Mouse (Mus musculus): ENCODE measurements around the gene Rgl3. TPM values are rescaled to one million over a fixed set of nuclear protein-coding genes. Genes with fewer than 3 reads are reported as not detected.

The Rgl3 gene
- polyA plus RNA-seq, 1 experiment from 2014 or later = 1.8 TPM

DNA sequence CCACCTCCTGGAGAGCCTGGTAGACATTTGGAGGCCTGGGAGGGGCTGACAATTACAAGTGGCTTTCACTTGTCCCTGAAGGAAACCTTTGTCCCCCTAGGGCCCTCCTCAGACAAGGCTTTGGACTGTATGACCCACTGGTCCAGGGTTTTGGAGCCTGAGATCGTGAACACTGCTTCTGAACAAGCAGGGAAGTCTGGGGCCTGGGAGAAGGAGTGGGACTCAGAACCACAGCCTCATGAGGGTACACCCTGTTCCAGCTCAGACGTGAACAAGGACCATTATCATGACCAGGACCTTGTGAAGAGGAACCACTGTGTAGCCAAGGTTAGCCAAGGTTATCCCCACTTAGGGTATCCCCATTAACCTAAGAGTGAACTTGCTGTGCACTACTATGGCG is 60.0 kb downstream of the Rgl3 start:
- ATAC-seq (ENCODE audit: insufficient number of reproducible peaks, low FRiP score, low TSS enrichment, low read depth) = no peak
- Histone ChIP-seq H3K4me3 (replicated peaks) (no peak overlapping the region), H3K36me3 (peaks cover 4% of the 10 kb centered on the region; the same call in 1 of the 2 replicates), H3K27ac (replicated peaks) (no peak overlapping the region), H3K4me2 (replicated peaks) (no peak overlapping the region), H3K9me3 (replicated peaks) (no peaks in the 10 kb centered on the region), H3K27me3 (no peaks in the 10 kb centered on the region), H3K9ac (no peak overlapping the region), H3K4me1 (peaks cover 16% of the 10 kb centered on the region)
- WGBS = 82% methylated on average over 3 of the region's 3 CpGs

DNA sequence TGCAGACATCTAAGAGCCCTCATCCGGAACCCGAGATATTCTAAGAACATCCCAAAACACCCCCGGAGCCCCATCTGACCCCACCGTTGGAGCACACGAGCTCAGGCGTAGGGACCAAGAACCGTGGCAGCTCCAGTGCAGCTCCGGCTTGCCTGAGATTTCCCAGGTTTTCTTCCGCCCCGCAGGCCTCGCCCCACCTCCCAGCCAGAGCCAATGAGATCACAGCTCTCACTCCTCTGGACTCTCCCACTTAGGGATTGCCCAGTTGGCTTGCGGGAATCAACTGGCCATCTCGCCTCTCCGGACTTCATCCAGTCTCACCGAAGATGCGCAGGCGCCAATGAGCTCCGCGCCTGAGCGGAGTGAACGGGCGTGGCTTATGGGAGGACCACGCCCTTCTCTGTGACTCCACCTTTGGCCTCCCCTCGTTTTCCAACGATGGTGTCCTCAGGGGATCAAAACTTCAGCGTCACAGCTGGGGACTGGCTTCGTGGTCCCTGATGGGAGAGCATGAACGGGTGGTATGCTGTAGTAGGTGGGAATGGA is 62.0 kb downstream of the Rgl3 start, which contains the start of the genes Ccdc159 and Tmem205:
TSS of gene Ccdc159 (plus strand) at position 264 of the 546 bp plus-strand sequence.
TSS of gene Tmem205 (minus strand) at position 349 of the 546 bp plus-strand sequence.
- ATAC-seq (ENCODE audit: insufficient number of reproducible peaks, low FRiP score, low TSS enrichment, low read depth) = peak; percentile 94
- Histone ChIP-seq H3K9me3 (replicated peaks) (no peaks in the 10 kb centered on the region), H3K9ac (peak within 1 kb of the TSS; percentile 45), H3K36me3 (peaks cover 4% of the 10 kb centered on the region; the same call in 1 of the 2 replicates), H3K4me3 (replicated peaks) (peak within 1 kb of the TSS; percentile 54), H3K27ac (replicated peaks) (peak within 1 kb of the TSS; percentile 49), H3K4me2 (replicated peaks) (peak within 1 kb of the TSS; percentile 63), H3K4me1 (peaks cover 21% of the 10 kb centered on the region), H3K27me3 (no peaks in the 10 kb centered on the region)
- WGBS = under 1% methylated on average over 28 of the region's 28 CpGs

DNA sequence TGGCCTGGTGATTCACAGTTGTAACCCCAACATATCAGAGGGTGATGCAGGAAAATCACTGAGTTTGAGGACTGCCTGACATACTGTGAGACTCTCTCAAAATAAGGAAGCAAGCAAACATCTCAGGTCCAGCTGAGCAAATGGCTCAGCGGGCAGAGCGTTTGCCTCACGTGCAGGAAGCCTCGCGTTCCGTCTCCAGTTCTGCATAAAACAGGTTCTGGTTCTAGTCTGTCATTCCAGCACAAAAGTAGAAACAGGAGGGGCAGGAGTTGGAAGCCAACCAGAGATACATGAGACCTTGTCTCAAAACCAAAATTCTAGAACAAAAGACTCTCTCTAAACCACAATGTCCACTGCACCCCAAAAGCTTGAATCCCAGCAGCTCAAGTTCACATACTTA is 62.5 kb downstream of the Rgl3 start:
- peak overlapping the region; percentile 63 for H3K4me2 ChIP-seq (replicated peaks)
- peak overlapping the region; percentile 54 for H3K4me3 ChIP-seq (replicated peaks)
- peak overlapping the region; percentile 49 for H3K27ac ChIP-seq (replicated peaks)
- ATAC-seq (ENCODE audit: insufficient number of reproducible peaks, low FRiP score, low TSS enrichment, low read depth) = no peak
- H3K9me3 ChIP-seq (replicated peaks) = no peaks in the 10 kb centered on the region
- no peaks in the 10 kb centered on the region for H3K27me3 ChIP-seq
- WGBS = 2% methylated on average over 6 of the region's 6 CpGs
- H3K9ac ChIP-seq = peak overlapping the region; percentile 45
- H3K4me1 ChIP-seq = peaks cover 21% of the 10 kb centered on the region
- peaks cover 4% of the 10 kb centered on the region; the same call in 1 of the 2 replicates for H3K36me3 ChIP-seq

DNA sequence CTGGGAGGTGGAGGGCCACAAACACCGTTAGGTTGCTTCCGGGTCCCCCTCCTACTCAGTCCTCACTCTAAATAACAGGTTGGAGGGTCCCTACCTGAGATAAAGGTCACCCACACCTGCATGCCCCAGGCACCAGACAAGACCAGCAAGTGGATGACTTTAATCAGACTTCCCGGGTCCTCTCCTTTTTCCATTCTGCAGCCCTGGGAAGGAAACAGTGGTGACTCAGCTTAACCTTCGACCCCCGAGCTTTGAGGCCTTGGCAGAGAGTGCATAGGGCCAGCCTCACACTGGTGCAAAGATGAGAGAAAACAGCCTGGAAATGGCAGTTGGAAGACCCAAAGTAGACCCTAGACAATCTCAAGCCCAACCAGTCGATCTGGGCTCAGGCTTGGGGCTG is 63.1 kb downstream of the Rgl3 start:
- H3K4me2 ChIP-seq (replicated peaks) = peak overlapping the region; percentile 63
- no peaks in the 10 kb centered on the region for H3K9me3 ChIP-seq (replicated peaks)
- no peak for ATAC-seq (ENCODE audit: insufficient number of reproducible peaks, low FRiP score, low TSS enrichment, low read depth)
- H3K27me3 ChIP-seq = no peaks in the 10 kb centered on the region
- H3K27ac ChIP-seq (replicated peaks) = no peak overlapping the region
- WGBS = 75% methylated on average over 6 of the region's 6 CpGs
- H3K4me1 ChIP-seq = peaks cover 21% of the 10 kb centered on the region
- peaks cover 4% of the 10 kb centered on the region; the same call in 1 of the 2 replicates for H3K36me3 ChIP-seq
- H3K9ac ChIP-seq = no peak overlapping the region
- H3K4me3 ChIP-seq (replicated peaks) = peak overlapping the region; percentile 54

DNA sequence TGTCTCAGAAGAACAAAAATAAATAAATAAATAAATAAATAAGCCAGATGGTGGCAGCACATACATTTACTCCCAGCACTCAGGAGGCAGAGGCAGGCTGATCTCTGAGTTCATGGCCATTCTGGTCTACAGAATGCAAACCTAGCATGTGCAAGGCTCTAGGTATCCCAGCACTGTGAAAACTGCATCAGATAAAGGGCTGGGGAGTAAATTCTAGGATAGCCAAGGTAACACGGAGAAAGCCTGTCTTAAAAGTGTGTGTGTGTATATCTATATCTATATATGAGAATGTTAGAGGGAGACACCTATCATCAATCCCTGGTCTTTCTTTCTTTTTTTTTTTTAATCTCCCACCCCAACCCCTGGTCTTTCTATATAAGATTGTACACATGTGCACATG is 63.7 kb downstream of the Rgl3 start:
- Histone ChIP-seq H3K27me3 (no peaks in the 10 kb centered on the region), H3K27ac (replicated peaks) (no peak overlapping the region), H3K9ac (no peak overlapping the region), H3K9me3 (replicated peaks) (no peaks in the 10 kb centered on the region), H3K36me3 (peaks cover 4% of the 10 kb centered on the region; the same call in 1 of the 2 replicates), H3K4me1 (peaks cover 21% of the 10 kb centered on the region), H3K4me2 (replicated peaks) (no peak overlapping the region), H3K4me3 (replicated peaks) (no peak overlapping the region)
- 97% methylated on average over 1 of the region's 1 CpGs for WGBS
- no peak for ATAC-seq (ENCODE audit: insufficient number of reproducible peaks, low FRiP score, low TSS enrichment, low read depth)

DNA sequence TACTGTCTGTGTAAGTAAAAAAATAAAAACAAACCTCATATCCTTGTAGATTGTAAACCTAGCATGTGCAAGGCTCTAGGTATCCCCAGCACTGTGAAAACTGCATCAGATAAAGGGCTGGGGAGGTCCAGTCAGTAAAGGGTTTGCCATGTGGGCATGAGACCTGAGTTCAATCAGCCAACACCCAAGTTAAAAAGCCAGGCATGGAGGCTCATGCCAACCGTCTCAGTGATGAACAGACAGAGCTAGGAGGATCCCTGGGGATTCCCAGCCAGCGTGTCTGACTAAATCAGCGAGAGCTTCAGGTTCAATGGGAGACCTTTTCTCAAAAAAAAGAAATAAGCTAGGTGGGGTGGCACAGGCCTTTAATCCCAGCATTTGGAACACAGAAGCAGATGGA is 64.2 kb downstream of the Rgl3 start:
- Histone ChIP-seq H3K9me3 (replicated peaks) (no peaks in the 10 kb centered on the region), H3K4me1 (peaks cover 21% of the 10 kb centered on the region), H3K9ac (no peak overlapping the region), H3K27me3 (no peaks in the 10 kb centered on the region), H3K27ac (replicated peaks) (no peak overlapping the region), H3K36me3 (peaks cover 4% of the 10 kb centered on the region; the same call in 1 of the 2 replicates), H3K4me2 (replicated peaks) (no peak overlapping the region), H3K4me3 (replicated peaks) (no peak overlapping the region)
- ATAC-seq (ENCODE audit: insufficient number of reproducible peaks, low FRiP score, low TSS enrichment, low read depth) = no peak
- 83% methylated on average over 3 of the region's 3 CpGs for WGBS

DNA sequence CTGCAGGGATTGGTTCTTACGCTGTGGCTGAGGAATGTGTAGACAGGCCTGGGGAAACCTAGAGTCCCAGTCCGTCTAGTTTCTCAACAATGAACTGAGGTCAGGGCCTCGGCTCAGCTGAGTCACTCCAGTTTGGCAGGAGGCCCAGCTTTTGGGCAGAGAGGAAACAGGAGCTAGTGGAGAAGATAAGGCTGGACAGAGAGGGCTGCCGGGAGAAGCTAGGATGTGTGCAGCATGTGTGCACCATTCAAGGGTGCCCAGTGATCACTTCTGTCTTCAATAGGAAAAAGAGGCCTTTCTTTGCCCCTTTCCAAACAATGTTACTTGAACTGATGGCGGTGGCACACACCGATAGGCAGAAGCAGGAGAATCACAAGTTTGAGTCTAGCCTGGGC is 65.2 kb downstream of the Rgl3 start:
- Histone ChIP-seq H3K27me3 (no peaks in the 10 kb centered on the region), H3K9me3 (replicated peaks) (no peaks in the 10 kb centered on the region), H3K27ac (replicated peaks) (no peak overlapping the region), H3K4me2 (replicated peaks) (no peak overlapping the region), H3K4me1 (peaks cover 21% of the 10 kb centered on the region), H3K36me3 (peaks cover 4% of the 10 kb centered on the region; the same call in 1 of the 2 replicates), H3K9ac (no peak overlapping the region), H3K4me3 (replicated peaks) (no peak overlapping the region)
- 56% methylated on average over 6 of the region's 6 CpGs for WGBS
- peak; percentile 5; the same call in 1 of the 2 replicates for ATAC-seq (ENCODE audit: insufficient number of reproducible peaks, low FRiP score, low TSS enrichment, low read depth)

- no peak for ATAC-seq (ENCODE audit: insufficient number of reproducible peaks, low FRiP score, low TSS enrichment, low read depth)
- WGBS = 63% methylated on average over 3 of the region's 3 CpGs
- no peak overlapping the region for H3K4me2 ChIP-seq (replicated peaks)
- H3K4me1 ChIP-seq = peaks cover 25% of the 10 kb centered on the region
- H3K27ac ChIP-seq (replicated peaks) = no peak overlapping the region
- no peak overlapping the region for H3K9ac ChIP-seq
- no peaks in the 10 kb centered on the region for H3K27me3 ChIP-seq
- H3K9me3 ChIP-seq (replicated peaks) = no peaks in the 10 kb centered on the region
- H3K36me3 ChIP-seq = peaks cover 4% of the 10 kb centered on the region; the same call in 1 of the 2 replicates
- H3K4me3 ChIP-seq (replicated peaks) = no peak overlapping the region
These were observed 65.7 kb downstream of the Rgl3 start for GRCm38 (mm10) chr9:21923490-21924098.

GRCm38 (mm10) chr9:21923036-21923435 is 66.2 kb downstream of the Rgl3 start:
- Histone ChIP-seq H3K4me2 (replicated peaks) (no peak overlapping the region), H3K4me1 (peaks cover 30% of the 10 kb centered on the region), H3K27ac (replicated peaks) (no peak overlapping the region), H3K36me3 (peaks cover 4% of the 10 kb centered on the region; the same call in 1 of the 2 replicates), H3K9ac (no peak overlapping the region), H3K27me3 (no peaks in the 10 kb centered on the region), H3K4me3 (replicated peaks) (no peak overlapping the region), H3K9me3 (replicated peaks) (no peaks in the 10 kb centered on the region)
- no peak for ATAC-seq (ENCODE audit: insufficient number of reproducible peaks, low FRiP score, low TSS enrichment, low read depth)
- 83% methylated on average over 4 of the region's 4 CpGs for WGBS

Data from embryonic facial prominence, embryonic 15.5 days (tissue).